Mouse (Mus musculus): ENCODE results near the gene Cutal.
"Not testable (repeated sequence)": the region's sequence is repeated elsewhere in the genome, so short reads cannot be mapped to it uniquely, and the experiment has no call there.

Cutal gene

GRCm38 (mm10) chr2:34874271-34874670 lies at the start of gene Cutal:
Gene Cutal, plus strand, starts transcription at chr2:34874396.
- DNase-seq, result no peak

GRCm38 (mm10) chr2:34825827-34826459 lies 48.3 kb upstream of the Cutal start, which contains the start of gene Fbxw2:
Gene Fbxw2, minus strand, starts transcription at chr2:34826311.
- peak; percentile 92 to 93 for DNase-seq

GRCm38 (mm10) chr2:34826460-34827231 lies 47.5 kb upstream of the Cutal start:
- no peak for DNase-seq

GRCm38 (mm10) chr2:34827591-34827990 lies 46.6 kb upstream of the Cutal start:
- DNase-seq, result no peak

- DNase-seq, result no peak
Measured at GRCm38 (mm10) chr2:34828026-34828425, 46.2 kb upstream of the Cutal start.

GRCm38 (mm10) chr2:34830066-34830465 lies 44.1 kb upstream of the Cutal start:
- not testable (repeated sequence) for DNase-seq

GRCm38 (mm10) chr2:34832766-34833457 lies 41.3 kb upstream of the Cutal start, which contains the start of gene Gm34653:
Gene Gm34653, plus strand, starts transcription at chr2:34833007.
- DNase-seq, result not testable (repeated sequence)

GRCm38 (mm10) chr2:34833624-34834023 lies 40.6 kb upstream of the Cutal start:
- no peak for DNase-seq

- DNase-seq, result no peak
Measured at GRCm38 (mm10) chr2:34835669-34836068, 38.5 kb upstream of the Cutal start.

- DNase-seq, result peak; percentile 25 to 31
Measured at GRCm38 (mm10) chr2:34840143-34840542, 34.1 kb upstream of the Cutal start.

GRCm38 (mm10) chr2:34841706-34842105 lies 32.5 kb upstream of the Cutal start:
- no peak for DNase-seq

- DNase-seq, result no peak
Measured at GRCm38 (mm10) chr2:34843211-34843939, 30.8 kb upstream of the Cutal start.

GRCm38 (mm10) chr2:34847702-34848101 lies 26.5 kb upstream of the Cutal start:
- DNase-seq, result no peak

GRCm38 (mm10) chr2:34855265-34855664 lies 18.9 kb upstream of the Cutal start:
- no peak for DNase-seq

GRCm38 (mm10) chr2:34857728-34858127 lies 16.5 kb upstream of the Cutal start:
- no peak for DNase-seq

GRCm38 (mm10) chr2:34869680-34870079 lies 4.5 kb upstream of the Cutal start:
- no peak for DNase-seq

GRCm38 (mm10) chr2:34870520-34871474 lies 3.4 kb upstream of the Cutal start:
- peak; percentile 91 to 92 for DNase-seq

- DNase-seq, result no peak
Measured at GRCm38 (mm10) chr2:34874816-34875345, 685 bp downstream of the Cutal start, which contains the start of gene Psmd5. Gene Psmd5, minus strand, starts transcription at chr2:34874968.

- DNase-seq, result no peak
Measured at GRCm38 (mm10) chr2:34880054-34880453, 5.9 kb downstream of the Cutal start.

- no peak for DNase-seq
Measured at GRCm38 (mm10) chr2:34882757-34883156, 8.6 kb downstream of the Cutal start.

- DNase-seq, result no peak
Measured at GRCm38 (mm10) chr2:34883190-34883589, 9.0 kb downstream of the Cutal start.
